Mouse (Mus musculus) bone marrow, adult 2 months (tissue): ENCODE results near the gene Gpn2.

ENCODE experiments used
- CTCF ChIP-seq: fragments of 200-500 bp; IDR thresholded peaks from 2 replicates; pipeline ENCODE4 v1.5.1; 2011; ENCODE audit warnings: low read length, control low read depth; ENCODE audit not compliant: control insufficient read depth, insufficient read depth
- POLR2A ChIP-seq: fragments of 200-500 bp; IDR thresholded peaks from 2 replicates; pipeline ENCODE4 v1.6.1; 2011; ENCODE audit warnings: low read depth, mild to moderate bottlenecking, control low read depth, low read length, borderline replicate concordance; ENCODE audit not compliant: control insufficient read depth

GRCm38 (mm10) chr4:133624830-133625229, 40.7 kb downstream of the Gpn2 start:
- TF ChIP-seq CTCF: no peak
- TF ChIP-seq POLR2A: no peak
